Mouse (Mus musculus) frontal cortex, postnatal 36 days (tissue): ENCODE measurements around the gene Gast.
A peak's percentile ranks its signal among the peaks of the same experiment; 100 is the strongest.
"Not testable (repeated sequence)": the region's sequence is repeated elsewhere in the genome, so short reads cannot be mapped to it uniquely, and the experiment has no call there.

Source experiments
- DNase-seq, 2 experiments: peaks; one replicate each; pipeline ENCODE4 v3.0.0; 2022; ENCODE audit warnings: low spot score in 2 of 2

Gast gene

GRCm38 (mm10) chr11:100333944-100334457, at the start of gene Gast:
Gene Gast, plus strand, starts transcription at chr11:100334407.
- no peak for DNase-seq

- DNase-seq = no peak
Measured at GRCm38 (mm10) chr11:100284988-100285387, 49.2 kb upstream of the Gast start.

GRCm38 (mm10) chr11:100287024-100287423, 47.2 kb upstream of the Gast start:
- DNase-seq = no peak

DNA sequence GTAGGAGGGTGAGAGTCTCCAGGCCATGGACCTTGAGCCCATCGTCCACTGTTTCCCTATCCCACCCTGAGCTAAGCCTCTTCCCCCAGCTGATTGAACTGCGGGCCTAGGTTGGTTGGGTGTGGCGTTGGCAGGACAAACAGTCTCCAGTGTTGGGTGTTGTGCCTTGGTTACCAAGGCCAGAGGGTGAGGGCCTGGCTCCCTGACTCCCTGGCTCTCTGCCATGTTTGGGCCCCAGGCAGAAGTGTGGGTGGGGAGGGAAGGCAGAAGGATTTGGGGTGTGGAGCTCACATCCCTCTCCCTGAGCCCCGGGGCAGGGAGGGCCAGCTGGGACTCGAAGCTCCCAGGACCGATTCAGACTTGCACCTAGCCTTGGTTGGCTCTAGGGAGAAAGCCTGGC, 45.3 kb upstream of the Gast start:
- no peak for DNase-seq

GRCm38 (mm10) chr11:100290235-100290634, 44.0 kb upstream of the Gast start:
- DNase-seq = no peak

DNA sequence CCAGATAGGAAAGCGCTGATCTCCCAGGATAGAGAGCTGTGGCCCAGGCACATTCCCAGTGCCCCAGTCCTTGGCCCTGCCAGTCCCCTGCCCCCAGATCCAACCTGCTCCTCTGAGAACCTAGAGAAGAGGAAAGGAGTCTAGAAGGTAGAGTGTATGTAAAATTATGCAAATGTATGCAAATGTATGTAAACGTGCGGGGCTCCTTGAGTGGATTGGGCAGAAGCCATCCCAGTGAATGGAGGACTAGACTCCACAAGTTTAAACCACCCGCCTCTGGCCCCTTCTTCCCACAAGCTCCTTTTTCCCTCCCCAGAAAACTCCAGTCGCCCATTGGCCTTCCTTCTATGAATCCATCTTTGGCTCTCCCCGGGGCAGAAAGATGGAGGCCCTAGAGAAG, 41.3 kb upstream of the Gast start:
- no peak for DNase-seq

DNA sequence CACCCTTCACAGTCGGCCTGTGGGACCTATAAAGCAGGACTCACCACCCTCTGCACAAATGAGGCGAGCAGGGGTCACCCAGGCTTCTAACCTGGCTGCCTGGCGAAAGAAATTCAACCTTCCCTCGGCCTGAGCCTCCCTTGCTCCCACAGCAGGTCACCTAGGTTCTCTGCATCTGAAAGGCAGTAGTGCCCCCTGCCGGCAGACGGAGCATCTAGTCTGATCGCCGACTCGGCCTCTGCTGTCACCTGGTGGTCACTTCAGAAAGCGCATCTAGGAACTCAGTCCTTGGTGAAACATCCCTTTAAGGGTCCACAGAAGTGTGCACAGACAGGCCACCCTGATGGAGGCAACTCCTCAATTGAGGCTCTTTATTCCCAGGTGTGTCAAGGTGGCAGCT, 38.9 kb upstream of the Gast start:
- peak; percentile 78 for DNase-seq

DNA sequence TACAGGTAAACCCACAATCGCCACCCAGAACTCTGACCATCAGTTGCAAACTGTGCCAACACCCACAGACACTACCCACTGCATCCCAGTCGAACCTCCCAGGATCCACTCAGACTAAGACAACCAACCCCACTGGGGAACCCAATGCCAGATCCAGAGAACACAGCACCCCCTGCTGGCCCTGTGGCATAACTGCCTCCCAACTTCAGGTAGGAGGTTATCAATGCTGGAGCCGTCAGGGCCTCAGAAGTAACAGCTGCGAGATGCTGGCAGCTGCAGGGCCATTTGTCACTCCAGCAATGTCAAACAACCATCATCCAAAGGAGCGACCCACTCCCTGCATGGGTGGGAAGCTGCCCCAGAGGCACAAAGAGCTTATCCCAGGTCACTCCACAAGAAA, 36.4 kb upstream of the Gast start:
- DNase-seq = no peak

- DNase-seq = peak; percentile 82 to 87
Measured at GRCm38 (mm10) chr11:100298274-100299036, 35.8 kb upstream of the Gast start.

- peak; percentile 53 to 62 for DNase-seq
Measured at GRCm38 (mm10) chr11:100300293-100300692, 33.9 kb upstream of the Gast start.

- DNase-seq = no peak
Measured at GRCm38 (mm10) chr11:100301292-100301691, 32.9 kb upstream of the Gast start.

GRCm38 (mm10) chr11:100307900-100308299, 26.3 kb upstream of the Gast start:
- DNase-seq = no peak

DNA sequence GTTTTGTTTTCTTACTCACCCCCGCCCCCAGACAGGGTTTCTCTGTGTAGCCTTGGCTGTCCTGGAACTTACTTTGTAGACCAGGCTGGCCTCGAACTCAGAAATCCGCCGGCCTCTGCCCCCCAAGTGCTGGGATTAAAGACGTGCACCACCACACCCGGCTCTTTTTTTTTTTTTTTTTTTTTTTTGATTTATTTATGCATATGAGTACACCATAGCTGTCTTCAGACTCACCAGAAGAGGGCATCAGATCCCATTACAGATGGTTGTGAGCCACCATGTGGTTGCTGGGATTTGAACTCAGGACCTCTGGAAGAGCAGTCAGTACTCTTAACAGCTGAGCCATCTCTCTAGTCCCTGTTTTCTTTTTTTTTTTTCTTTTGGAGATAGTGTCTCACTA, 25.5 kb upstream of the Gast start:
- DNase-seq = not testable (repeated sequence)

- no peak for DNase-seq
Measured at GRCm38 (mm10) chr11:100311656-100312055, 22.6 kb upstream of the Gast start.

GRCm38 (mm10) chr11:100312096-100312679, 22.0 kb upstream of the Gast start:
- peak; percentile 43 to 69 for DNase-seq

- no peak for DNase-seq
Measured at GRCm38 (mm10) chr11:100313424-100313823, 20.8 kb upstream of the Gast start.

DNA sequence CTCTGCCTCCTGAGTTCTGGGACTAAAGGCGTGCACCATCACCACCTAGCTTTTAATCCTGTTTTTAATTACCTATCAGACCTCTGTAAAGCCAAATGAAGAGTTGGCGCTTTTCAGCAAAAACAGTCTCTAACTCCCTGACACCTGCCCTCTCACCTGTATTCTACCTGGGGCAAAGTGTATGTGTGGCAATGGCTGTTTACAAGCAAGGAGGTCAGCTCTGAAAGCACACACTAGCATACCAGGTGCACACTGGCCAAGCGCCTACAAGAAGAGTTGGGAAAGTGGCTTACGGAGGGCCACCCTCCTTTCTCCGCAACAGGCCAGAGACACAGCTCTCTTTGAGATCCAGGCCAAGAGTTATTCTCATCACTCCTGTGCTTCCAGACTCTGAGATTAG, 18.8 kb upstream of the Gast start:
- no peak for DNase-seq

DNA sequence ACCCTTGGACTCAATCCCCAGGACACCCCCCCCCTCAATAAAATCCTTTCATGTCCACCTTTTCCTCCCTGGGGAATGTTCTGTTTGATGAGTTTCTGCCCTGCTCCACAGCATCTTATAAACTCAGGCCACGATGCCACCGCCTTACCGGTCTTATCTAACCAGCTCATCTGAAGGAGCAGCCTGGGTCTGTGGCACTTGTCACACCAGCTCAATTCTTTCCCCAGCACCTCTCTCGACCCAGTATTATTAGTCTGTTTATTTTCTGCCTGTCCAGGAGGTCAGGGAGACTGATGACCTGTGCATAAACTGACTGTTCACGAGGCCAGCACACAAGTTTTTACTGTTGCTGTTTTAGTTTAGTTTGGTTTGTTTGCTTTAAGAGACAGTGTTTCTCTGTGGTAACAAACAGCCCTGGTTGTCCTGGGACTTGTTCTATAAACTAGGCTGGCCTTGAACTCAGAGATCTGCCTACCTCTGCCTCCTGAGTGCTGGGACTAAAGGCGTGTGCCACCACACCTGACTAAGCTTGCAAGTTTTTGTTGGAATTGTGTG, 16.3 kb upstream of the Gast start:
- no peak for DNase-seq

DNA sequence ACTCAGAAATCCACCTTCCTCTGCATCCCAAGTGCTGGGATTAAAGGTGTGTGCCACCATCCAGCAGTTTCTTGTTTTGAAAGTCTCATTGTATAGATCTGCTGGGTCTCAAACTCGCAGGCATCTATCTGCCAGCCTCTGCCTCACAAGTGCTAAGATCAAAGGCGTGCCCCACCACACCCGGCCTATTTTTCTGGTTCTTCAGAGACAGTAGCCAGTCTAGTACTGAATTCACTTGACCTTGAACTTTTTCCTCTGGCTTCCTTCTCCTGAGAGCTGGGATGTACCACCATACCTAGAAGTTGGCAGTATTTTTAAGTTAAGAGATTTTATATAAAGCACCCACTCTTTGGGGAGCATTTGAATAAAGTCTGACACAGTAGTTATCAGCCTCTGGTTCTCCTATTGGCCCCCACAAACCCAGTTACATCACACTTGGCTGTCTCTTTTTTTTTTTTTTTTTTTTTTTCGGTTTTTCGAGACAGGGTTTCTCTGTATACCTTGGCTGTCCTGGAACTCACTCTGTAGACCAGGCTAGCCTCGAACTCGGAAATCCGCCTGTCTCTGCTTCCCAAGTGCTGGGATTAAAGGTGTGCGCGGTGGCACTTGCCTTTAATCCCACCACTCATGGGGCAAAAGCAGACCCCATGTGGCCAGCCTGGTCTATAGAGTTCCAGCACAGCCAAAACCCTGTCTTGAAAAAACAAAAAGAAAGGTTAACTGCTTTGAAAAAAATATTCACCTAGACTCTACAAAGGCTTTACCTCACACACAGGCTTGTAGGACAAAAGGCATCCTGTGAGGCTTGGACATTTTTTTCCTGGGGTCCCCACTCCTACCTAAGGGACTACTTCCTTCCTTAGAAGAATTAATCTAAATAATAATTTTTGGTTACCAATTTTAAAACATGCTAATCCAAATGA, 15.4 kb upstream of the Gast start:
- no peak for DNase-seq

DNA sequence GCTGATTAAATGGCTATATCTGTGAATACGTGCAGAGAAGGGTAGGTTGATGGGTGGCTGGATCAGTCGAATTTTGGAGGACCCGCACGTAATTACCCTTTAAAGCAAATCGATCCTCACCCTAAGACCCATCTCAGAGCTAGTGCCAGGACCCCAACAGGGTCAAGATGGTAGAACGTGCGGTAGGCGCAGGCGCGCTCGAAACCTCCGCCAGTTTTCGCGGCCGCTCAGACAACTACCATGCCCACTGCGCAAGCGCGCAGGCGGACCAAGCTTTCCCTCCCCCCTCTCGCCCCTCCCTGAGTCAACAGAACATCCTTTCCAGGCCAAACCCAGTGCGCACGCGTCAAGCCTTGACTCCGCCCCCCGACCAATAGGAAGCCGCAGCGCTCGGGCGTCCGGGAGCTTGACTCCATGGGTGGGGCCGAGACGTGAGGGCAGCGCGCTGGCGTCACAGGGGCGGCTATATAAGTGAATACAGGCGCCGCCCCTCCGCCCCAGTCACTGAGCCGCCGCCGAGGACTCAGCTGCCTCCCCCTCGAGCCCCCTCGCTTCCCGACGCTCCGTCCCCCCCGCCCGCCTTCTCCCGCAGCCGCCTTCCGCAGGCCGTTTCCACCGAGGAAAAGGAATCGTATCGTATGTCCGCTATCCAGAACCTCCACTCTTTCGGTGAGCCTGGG, 14.6 kb upstream of the Gast start, which contains the start of gene Eif1:
TSS of gene Eif1 (plus strand) at position 394 of the 680 bp plus-strand sequence.
- DNase-seq = peak; percentile 99 to 100

DNA sequence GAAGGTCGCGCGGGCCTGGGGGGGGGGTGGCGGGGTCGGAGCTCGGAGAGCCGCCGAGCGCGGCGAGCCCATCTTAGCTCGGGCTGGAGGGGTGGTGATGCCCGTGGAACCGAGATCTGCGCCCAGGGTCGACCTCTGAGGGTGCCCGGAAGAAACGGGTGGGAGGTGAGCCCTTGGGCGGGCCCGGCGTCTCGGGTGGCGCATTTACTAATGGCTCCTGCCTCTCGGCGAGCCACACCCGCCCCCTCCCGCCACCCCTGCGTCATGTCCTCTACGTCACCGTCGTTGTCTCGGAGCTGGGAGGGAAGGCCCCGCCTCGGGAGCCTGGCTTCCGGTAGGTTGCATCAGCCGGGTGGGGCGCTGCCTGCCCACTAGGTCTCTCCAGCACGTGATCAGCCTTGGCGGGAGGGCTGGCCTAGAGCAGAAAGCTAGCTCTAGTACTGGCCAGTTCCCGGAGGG, 14.0 kb upstream of the Gast start:
- DNase-seq = peak; percentile 87 to 93
